Mouse (Mus musculus) heart, postnatal 0 days (tissue): Measurements from ENCODE around the gene Ifnb1.

Experiments
- CTCF ChIP-seq: IDR thresholded peaks from 2 replicates; pipeline ENCODE4 v1.5.1; 2016; ENCODE audit warnings: antibody characterized with exemption, control low read depth, low read depth
- EP300 ChIP-seq: IDR thresholded peaks from 2 replicates; pipeline ENCODE4 v1.6.1; 2016; ENCODE audit warnings: antibody characterized with exemption, low read depth

- TF ChIP-seq CTCF (no peak), EP300 (no peak)
These were observed 42.4 kb downstream of the Ifnb1 start for GRCm38 (mm10) chr4:88480130-88480529.
